Mouse (Mus musculus) cerebellum, postnatal 4 days (tissue): ENCODE results near the gene Cyp46a1.

Experiments used
- DNase-seq, 2 experiments: peaks; one replicate each; pipeline ENCODE4 v3.0.0; 2022; ENCODE audit warnings: low spot score in 2 of 2, mixed read lengths in 1 of 2

Cyp46a1 gene

DNA sequence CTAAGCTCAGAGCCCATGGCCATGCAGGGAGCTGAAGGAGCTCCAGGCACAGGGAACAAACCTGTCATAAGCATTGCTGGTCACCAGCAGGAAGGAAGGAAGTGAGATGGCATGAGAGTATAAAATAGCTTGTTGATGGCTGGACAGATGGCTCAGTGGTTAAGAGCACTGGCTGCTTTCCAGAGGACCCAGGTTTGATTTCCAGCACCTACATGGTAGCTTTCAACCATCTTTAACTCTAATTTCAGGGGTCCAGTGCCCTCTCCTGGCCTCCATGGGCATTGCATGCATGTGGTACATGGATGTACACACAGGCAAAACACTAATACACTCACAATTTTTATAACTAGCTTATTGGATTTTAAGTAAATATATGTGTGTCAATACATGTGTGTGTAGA is 21.8 kb downstream of the Cyp46a1 start:
- DNase-seq, result no peak

DNA sequence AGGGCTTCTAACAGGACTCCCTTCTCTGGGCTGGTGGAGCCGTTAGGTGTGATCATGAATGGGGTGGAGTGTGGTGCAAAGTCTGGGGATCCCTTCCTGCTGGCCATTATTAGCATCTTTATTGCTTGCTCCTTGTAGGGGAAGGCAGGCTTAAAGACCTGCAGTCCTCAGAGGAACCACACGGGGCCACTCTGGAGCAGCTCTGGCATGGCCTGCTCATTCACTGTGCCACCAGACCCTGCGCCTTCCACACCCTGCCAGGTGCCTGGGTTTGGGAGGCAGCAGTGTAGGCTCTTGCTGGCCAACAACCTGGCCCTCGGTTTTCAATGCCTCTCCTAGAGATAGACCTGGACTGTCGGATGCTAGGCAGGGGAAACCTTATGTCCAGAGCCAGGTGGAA is 29.6 kb downstream of the Cyp46a1 start:
- DNase-seq, result peak; percentile 80 to 93

DNA sequence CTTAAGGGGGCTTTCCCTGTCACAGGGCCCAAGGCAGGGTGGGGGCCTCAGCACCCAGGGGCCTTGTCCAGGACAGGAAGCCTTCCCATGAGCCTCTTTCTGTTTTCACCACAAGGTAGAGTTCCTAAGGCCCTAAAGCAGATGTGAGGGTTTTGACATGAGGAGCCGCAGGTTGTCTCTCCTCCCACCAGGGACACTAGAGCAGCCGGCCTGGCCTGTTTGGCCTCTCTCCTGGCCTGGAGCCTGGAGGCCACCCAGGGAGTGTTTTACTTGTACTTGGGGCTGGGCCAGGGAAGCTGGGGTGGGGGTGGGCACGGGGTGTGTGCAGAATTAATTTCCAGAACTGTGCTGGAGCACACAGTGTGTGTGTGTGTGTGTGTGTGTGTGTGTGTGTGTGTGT is 31.2 kb downstream of the Cyp46a1 start:
- DNase-seq, result peak in 1 of 2 experiments; percentile 57

DNA sequence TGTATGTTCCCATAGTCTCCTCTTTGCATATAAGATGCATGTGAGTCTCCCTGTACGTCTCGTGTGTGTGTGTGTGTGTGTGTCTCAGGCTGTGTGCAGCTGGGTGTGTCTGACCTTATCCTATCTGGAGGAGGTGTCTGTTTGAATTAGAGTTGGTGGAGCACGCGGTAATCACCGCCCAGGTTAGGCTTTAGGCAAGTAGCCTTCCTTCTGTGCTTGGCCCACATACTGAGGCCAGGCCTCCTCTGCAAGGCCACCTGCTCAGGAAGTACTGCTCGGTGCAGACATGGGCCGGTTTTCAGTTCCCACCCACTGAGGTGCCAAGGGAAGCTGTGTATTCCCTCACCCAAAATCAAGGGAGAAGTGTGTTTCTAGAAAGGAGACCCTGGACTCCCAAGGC is 31.7 kb downstream of the Cyp46a1 start:
- no peak for DNase-seq

DNA sequence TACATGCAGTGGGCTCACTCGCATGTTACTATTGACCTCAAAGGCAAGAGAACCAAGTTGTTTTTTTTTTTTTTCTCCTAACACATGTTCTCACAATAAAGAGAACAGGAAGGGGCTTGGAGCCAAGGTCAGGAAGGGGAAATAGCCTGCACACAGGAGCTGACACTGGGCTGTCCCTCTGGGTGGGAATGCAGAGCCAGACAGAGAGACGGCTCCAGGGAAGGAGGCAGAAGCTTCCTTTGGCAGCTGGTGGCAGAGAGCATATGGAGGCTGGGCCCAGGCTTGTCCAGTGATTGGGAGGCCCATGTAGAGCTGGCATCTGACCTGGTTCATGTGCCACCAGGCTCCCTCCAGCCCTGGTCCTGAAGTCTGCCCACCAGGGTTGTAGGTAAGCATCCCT is 33.7 kb downstream of the Cyp46a1 start:
- no peak for DNase-seq

DNA sequence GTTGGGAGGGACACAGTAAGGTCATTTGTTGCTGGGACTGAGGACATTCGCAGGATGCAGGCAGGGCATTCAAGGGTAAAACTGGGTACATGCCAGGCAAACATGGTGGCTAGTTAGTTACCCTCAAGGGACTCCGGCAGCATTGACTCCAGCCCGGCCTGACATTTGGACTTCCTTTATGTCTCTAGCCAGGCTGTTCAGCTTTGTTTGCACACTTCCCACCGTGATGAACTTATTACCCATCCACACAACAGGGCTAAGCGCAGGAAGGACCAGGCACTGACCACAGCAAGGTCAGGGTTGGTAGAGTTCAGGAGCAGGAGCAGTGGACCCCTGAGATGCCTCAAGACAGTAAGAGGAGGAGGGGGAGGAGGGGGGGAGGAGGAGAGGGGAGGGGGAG is 34.7 kb downstream of the Cyp46a1 start:
- DNase-seq, result no peak

DNA sequence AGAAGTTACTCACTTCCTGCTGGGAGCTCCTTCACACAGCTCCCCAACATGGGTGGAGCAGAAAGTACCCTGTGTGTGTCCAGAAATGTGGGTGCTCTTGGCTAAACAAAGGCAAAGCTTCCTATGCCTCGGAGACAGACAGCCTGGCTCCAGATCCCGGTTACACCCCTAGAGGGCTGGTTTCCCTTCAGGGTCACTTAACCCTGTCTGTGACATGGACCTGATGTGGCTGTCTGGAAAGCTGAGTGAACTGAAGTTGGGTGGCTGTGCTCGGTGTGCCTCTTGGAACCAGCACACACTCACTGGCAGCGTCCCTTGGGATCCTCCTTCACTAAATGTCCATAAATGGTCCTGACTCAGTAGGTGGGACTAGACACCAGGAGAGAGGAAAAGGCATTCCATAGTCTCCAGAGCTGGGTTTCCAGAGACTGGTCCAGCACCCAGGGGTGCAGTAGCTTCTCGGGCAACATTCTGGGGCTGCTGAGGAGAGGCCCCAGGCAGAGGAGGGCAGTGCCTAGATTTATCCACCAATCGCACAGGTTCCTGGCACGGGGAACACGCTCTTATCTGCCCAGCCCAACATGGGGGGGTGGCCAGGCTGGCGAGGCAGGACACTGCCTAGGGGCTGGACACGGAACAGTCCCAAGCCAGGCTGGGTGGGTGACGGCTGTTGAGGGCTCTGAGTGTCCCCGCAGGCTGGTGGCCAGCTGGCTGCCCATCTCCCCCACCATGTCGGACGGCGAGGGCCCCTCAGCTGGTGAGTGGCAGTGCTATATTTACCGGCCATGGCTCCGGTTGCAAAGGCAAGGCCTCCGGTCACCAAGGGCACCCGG is 36.6 kb downstream of the Cyp46a1 start, which contains the start of gene Eml1:
Gene Eml1, plus strand, starts transcription at position 362 of the 833 bp plus-strand sequence.
- no peak for DNase-seq

DNA sequence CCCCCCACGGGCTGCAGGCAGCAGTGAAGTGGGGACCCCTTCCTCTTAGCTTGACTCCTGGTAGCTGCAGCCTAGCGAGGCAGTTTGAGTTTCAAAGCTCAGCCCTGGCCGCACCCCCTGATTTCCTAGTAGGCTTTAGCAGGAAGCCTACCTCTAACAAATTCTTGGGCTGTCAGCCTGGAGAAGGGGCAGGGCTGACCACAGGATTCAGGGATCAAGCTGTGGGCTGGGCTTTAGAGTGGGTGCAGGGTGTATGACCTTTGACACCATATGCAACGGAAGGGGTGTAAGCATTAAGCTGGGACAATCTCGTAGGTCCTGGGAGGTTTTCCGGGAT is 37.2 kb downstream of the Cyp46a1 start:
- no peak for DNase-seq

DNA sequence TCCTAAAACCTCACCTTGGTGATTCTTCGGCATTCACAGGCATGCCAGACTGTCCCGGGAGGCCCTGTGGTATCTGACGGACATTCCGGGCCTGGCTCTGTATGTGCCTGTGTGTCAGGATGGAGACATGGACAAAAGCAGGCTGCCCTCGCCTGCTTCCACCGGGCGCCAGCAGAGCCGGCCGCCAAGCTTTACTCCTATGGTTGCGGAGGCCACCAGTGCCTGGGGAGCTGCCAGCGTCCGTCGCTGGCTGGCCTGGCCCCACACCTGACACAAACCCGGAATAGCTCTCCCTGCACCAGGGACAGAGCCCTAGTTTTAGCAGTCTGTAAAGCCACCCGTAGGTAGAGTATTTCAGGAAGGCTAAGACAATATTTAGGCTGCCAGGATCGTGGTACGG is 38.1 kb downstream of the Cyp46a1 start:
- no peak for DNase-seq

DNA sequence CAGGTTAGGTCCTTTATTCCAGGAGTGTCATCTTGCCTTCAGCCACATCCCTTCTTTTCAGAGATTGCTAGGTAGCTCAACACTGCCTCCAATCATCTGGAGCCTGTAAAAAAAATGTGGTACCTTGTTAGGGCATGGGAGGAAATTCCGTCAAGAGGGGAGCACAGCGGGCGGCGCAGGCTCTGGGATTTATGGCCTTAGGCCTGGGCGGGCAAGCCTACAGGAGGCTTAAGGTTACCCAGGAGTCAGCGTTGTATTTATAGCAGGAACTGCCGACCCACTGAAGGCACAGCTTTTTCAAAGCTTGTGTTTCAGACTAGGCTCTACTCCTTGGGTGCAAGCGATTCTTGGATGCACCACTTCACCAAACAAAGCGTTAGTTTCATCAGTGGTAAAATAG is 39.4 kb downstream of the Cyp46a1 start:
- no peak for DNase-seq

DNA sequence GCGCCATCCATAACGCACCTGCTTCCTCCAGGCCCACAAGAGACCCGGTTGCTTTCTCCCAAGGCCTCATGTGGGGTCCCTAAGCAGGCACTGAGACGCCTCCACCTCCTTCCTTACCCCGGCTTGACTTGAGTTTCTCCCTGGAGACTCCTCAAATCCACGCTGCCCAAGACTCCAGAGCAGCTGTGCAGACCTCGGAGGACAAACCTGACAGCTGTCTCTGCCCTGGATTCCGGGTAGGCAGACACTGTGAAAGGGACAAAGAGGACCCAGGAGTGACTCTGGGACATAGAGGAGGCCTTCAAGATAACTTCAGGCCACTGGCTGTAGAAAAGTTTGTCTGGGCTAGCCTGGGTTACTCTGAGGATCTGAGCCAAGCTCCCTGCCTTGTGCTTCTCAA is 40.5 kb downstream of the Cyp46a1 start:
- no peak for DNase-seq

DNA sequence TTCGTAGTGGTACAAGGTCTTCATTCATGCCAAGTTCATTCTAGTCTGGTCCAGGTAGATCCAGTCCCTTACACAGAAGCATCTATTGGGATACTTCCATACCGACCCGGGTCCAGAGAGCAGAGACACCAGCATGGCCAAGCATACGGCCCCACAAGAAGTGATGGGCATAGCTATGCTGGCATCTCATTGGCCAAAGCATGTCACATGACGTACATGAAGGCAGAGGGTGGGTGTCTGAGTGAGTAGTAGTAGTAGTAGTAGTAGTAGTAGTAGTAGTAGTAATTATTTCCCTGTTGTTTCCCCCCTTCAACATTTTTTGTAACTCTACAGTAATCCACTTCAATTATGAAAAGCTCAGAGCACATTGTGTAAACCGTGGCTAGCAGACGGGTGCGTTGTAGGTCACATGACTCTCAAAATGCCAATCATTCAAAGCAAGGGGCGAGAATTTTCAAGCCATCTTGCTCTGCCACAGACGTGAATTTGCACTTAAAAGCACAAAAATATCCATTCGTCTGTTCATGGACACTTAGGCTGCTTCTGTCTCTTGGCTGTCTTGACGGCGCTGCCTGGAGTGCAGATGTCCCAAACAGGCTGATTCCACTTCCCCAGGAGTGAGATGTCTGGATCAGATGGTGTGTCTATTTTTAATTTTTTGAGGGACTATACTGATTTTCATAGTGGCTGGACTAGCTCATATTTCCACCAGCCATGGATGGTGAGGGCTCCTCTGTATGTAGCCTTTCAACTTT is 44.4 kb downstream of the Cyp46a1 start:
- DNase-seq, result no peak

DNA sequence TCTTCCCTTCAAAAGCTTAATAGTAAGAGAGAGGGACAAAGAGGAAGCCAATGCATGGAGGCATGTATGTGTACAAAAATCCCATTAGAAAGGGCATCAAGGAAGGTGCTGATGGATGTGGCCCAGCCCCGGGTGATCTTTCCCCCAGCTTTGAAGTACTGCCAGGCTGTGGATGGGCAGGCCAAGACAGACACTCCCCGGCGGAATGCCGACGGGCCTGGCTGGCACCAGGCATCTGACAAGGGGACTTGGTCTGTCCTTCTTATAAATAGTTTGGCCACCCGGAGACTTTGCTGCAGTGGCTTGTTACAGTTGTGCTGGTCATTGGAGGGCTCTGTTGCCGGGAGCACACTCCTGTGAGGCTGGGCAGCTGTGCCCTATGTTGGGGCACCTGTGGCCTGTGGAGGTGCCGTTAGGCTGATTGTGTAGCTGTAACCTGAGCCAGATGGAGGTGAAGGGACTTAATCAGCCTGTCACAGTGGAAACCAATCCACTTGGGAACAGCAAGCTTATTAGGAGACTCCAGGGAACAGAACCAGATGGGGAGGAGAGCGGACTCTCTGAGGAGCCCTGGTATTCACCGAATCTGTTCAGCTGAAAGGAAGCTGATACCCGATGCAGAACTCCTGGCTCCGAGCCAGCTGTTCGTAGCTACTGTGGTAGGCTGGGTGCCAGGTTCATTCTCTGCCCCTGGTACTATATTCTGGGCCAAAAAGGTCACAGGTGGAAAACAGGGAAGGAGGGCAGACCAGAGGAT is 52.5 kb downstream of the Cyp46a1 start:
- DNase-seq, result peak in 1 of 2 experiments; percentile 72

DNA sequence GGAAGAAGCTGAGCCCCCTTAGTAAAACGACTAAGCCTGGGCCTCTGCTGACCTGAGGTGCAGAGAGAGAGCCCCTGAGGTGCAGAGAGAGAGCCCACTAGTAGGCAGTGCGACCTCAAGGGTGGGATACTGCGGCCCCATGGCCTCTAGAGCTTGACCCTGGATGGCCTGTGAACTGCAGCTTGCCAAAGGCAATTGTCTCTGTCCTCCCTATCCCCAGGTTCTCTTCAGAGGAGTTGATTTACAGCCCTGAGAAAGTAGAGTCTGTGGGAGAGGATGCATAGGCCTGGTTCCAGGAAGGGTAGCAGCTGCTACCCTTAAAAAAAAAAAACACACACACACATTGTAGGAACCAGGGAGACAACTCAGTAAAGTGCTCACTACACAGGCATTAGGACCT is 55.5 kb downstream of the Cyp46a1 start:
- no peak for DNase-seq

DNA sequence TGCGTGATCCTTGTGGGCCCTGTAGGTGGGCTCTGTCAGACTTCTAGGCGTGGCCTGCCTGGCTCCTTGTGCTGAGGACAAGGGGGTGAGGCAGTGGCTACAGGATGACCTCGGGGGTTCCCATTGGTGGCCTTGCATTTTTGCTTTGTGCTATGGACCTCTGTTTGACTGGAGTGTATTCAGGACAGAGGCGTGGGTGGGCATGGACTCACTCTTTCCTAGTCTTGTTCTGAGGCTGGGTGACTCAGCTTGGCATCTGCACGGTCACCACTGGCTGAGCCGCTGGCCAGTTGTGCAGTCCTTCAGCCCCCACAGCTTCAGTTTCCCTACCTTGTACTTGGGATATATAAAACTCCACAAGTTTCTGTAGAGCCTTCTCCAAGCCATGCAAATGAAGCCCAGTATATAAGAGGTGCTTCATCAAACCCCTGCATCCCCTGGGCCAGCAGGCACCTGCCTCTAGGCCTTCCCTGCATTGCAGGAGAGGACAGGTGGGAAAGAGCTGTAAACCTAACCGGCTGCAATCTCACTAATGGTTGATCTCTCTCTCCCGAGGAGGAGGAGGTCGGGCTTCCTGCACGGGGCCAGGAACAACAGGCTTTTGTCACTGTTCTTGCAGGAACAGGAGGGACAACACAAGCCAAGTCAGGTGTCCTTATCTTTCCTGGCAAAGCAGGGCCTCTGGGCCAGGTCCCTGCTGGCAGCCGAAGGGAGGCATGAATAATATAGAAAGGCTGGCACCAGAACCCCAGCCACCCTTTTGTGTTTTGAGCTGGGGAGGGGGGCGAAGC is 58.3 kb downstream of the Cyp46a1 start:
- DNase-seq, result no peak

DNA sequence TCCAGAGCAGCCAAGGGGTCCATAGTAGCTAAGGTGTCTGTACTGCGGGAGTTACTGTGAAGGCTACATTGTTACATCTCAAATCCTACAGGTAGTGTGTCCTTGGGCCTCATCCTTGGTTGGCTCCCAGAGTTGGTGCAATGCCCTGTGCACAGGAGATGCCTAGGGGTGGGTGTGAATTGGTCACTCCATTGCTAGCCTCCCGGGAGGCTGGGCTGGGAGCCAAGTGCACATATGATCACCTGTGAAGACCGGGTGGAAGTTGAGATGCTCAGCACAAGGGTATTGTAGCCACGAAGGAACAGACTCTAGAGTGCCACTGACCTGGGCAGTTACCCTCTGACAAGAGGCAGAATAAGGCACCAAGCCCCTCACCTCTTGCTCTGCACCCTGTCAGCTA is 58.9 kb downstream of the Cyp46a1 start:
- no peak for DNase-seq

DNA sequence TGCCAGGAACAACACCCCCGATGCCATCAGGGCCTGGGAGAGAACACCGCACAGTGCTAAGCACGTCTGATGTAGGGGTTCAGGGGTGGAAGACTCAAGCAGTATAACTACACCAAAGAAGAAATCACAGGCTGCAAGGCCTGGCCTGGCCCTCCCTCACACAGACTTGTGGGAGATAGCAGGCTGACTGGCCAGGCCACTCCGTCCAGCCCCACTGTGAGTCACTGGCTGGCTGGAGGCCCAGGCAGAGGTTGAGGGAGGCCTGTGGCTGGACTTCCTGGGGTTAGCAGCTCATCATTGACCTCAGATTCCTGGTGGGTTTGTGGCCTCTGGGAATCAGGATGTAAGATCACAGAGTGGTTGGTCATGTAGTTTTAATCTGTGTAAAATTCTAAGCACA is 59.5 kb downstream of the Cyp46a1 start:
- DNase-seq, result no peak

DNA sequence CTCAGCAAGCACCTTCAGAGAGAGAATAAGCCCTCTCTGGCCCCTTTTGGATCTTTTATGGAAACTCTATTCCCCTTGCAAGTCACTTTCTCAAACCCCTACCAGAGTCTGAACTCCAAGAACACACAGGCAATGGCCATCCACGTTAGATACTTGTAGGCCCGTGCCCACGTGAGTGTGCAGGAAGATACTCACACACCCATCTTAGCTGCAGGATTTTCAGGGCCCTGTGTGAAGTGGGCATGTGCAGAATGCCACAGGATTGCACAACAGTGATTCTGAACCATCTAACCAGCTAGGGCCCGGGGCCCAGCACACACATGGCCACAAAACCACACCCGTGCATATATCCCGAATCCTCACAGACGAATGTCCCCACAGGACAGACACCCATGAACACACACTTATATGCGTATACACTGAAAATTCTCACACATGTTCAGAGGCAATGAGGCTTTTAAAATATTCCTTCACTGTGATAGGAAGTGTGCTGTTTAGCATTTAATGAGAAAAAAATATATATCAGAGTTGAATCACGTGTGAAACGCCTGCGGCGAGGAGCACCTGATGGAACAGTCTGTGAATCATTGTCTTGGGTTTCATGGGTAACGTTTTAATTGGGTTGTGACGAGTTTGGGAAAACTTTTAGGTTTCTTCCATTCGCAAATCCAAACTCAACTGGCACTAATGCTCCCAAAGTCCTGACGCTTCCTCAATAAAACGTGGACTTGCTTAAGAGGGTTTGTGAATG is 60.5 kb downstream of the Cyp46a1 start:
- DNase-seq, result no peak

DNA sequence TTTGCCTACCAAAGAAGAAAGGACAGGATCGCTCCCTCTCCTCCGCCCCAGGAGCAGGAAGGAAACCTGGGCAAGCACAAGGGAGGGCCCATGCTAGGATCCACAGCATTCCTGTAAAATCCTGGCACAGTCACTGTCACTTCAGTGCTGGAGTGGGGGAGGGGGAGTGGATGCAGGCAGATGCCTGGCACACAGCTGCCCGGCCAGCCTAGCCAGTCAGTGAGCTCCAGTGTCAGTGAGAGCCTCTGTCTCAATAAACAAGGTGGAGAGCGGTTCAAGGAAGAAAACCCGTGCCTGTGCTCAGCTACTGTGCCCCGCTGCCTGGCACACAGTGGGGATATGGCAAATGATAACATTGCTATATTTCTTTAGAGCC is 61.1 kb downstream of the Cyp46a1 start:
- DNase-seq, result no peak

DNA sequence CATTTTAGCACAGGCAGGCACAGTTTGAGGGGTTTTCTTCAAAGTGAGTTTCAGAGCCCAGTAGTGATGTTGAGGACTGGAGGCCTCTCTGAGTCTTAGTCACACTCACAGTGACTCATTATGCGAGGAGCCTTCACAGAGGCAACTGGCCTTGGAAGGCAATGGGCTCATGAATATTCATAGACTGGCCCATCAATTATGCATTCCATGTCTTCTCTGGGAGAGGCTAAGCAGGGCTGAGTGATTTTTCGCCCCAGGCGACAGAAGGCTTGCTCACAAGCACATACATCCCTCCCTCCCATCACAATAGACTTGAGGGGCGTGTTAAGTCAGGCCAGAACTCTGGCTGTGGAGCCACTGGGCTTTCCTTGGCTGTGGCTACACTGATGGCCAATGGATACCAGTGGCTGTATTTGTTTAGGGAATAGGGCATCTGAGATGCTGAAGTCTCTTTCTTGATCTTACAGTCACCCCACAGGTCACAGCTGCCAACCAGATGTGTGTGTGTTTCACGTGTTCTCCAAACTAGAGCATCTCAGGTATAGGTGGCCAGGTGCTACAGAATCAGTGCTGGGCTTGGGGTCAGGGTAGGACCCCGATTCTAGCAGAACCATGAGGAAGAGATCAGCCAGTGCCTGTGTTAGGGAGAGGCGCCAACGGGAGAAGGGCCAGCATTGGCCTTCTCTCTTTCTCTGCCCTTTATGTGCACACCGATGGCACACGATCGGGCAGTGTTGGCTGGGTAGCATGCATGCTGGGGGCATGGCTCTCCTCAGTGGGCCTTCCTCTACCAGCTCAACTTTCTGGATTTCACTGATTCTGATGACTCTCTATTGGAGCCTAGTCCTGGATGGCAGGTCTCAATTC is 62.1 kb downstream of the Cyp46a1 start:
- peak in 1 of 2 experiments; percentile 69 for DNase-seq
